Mouse (Mus musculus) spleen, adult 2 months (tissue): Measurements from ENCODE around the gene Otulinl.

ENCODE experiments used
- CTCF ChIP-seq: fragments of 200-500 bp; IDR thresholded peaks from 2 replicates; pipeline ENCODE4 v1.5.1; 2011; ENCODE audit warnings: mild to moderate bottlenecking, inconsistent platforms; ENCODE audit not compliant: insufficient read depth, insufficient read length, insufficient replicate concordance; ENCODE audit errors: extremely low read depth
- POLR2A ChIP-seq: fragments of 200-500 bp; IDR thresholded peaks from 2 replicates; pipeline ENCODE4 v1.6.1; 2011; ENCODE audit warnings: low read depth, low read length, inconsistent platforms

- TF ChIP-seq CTCF (no peak), POLR2A (no peak)
These were observed 7.3 kb downstream of the Otulinl start for GRCm38 (mm10) chr15:27674041-27674440.
